Comparison of ENCODE assay signal across 11 mouse cellular contexts in the genomic region with DNA sequence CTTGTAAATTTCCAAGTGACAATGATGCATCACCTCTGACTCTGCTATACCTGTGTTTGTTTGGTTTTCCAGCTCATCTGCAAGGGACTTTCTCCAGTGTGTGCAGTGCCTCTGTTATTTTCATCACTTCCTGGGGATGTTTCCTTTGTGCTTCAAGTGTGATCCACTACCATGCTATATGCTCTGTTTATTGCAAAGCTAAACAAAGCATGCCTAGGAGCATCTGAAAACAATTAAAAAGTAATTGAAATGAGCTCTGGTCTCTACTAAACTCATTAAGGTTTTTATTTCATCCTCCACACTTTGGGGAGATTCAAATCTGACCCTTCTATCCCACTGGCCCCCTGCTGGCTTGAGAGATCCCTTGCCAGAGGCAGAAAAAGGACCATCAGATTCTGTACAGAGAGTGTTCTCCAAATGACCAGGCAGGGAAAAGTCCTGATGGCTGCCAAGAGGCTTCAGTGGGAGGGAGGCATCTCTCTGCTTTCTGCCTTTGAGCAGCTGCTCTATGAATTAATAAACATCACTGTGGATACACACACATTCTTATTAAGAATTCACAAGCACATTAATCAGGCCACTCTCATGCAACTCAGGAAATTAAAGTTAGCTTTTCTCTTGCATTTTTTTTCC. TPM values are rescaled to one million over a fixed set of nuclear protein-coding genes. Genes with fewer than 3 reads are reported as not detected.
DNase-seq lines count a peak whose midpoint lies in the region; ATAC-seq lines count a peak whose summit lies in the region.
"Had no signal": no experiment of that assay in that cellular context is flagged by ENCODE, and none has a peak within 500 bp of the region (broad histone marks: within the 10 kb centered on the region; RNA-seq: fewer than 3 reads in every experiment).

No protein-coding gene starts in this region.

- no peaks in the 10 kb centered on the region for H3K9me3 ChIP-seq in neural tube, embryonic 11.5 days (ENCODE audit: control insufficient read depth, low read length)
- H3K9me3 ChIP-seq in limb, embryonic 13.5 days, result no peaks in the 10 kb centered on the region
- no peaks in the 10 kb centered on the region for H3K9me3 ChIP-seq in heart, embryonic 10.5 days
- H3K9me3 ChIP-seq: embryonic facial prominence, embryonic 15.5 days had no signal

- H3K4me3 ChIP-seq in neural tube, embryonic 11.5 days (ENCODE audit: low read depth, low read length), result no peak overlapping the region
- no peak overlapping the region for H3K4me3 ChIP-seq in limb, embryonic 13.5 days
- no peak overlapping the region for H3K4me3 ChIP-seq in heart, embryonic 10.5 days
- H3K4me3 ChIP-seq: embryonic facial prominence, embryonic 15.5 days had no signal

- no peak for ATAC-seq in neural tube, embryonic 11.5 days (ENCODE audit: insufficient read depth, low FRiP score, low TSS enrichment)
- ATAC-seq in limb, embryonic 13.5 days (ENCODE audit: low FRiP score, low read depth), result peak; percentile 44; the same call in 1 of the 2 replicates

- H3K27ac ChIP-seq in neural tube, embryonic 11.5 days (ENCODE audit: low read depth, low read length), result no peak overlapping the region
- H3K27ac ChIP-seq in limb, embryonic 13.5 days, result no peak overlapping the region
- H3K27ac ChIP-seq in heart, embryonic 10.5 days, result no peak overlapping the region
- H3K27ac ChIP-seq: embryonic facial prominence, embryonic 15.5 days had no signal

- H3K4me1 ChIP-seq in neural tube, embryonic 11.5 days (ENCODE audit: control insufficient read depth, insufficient read depth, low read length), result no peaks in the 10 kb centered on the region
- H3K4me1 ChIP-seq in limb, embryonic 13.5 days, result 0 out of 2 replicates have a peak, but pooled peaks cover 5% of the 10 kb centered on the region
- no peaks in the 10 kb centered on the region for H3K4me1 ChIP-seq in heart, embryonic 10.5 days

- H3K36me3 ChIP-seq in neural tube, embryonic 11.5 days (ENCODE audit: control insufficient read depth, insufficient read depth, low read length), result no peaks in the 10 kb centered on the region
- H3K36me3 ChIP-seq in limb, embryonic 13.5 days, result no peaks in the 10 kb centered on the region
- H3K36me3 ChIP-seq in heart, embryonic 10.5 days, result no peaks in the 10 kb centered on the region
- H3K36me3 ChIP-seq: embryonic facial prominence, embryonic 15.5 days had no signal

- H3K27me3 ChIP-seq in neural tube, embryonic 11.5 days (ENCODE audit: control insufficient read depth, insufficient read depth, low read length), result no peaks in the 10 kb centered on the region
- H3K27me3 ChIP-seq in limb, embryonic 13.5 days, result no peaks in the 10 kb centered on the region
- H3K27me3 ChIP-seq in heart, embryonic 10.5 days (ENCODE audit: insufficient read depth, poor library complexity, severe bottlenecking), result no peaks in the 10 kb centered on the region
- H3K27me3 ChIP-seq: embryonic facial prominence, embryonic 15.5 days had no signal

- peak; percentile 16 for DNase-seq in neural tube, embryonic 11.5 days (ENCODE audit: low spot score)
- DNase-seq in neural tube, embryonic 10.5 days (ENCODE audit: extremely low spot score, low spot score), result no peak
- DNase-seq in embryo, embryonic 10 days (ENCODE audit: low spot score), result peak; percentile 5
- DNase-seq in heart, embryonic 10.5 days (ENCODE audit: low spot score), result no peak
- no peak for DNase-seq in gastrocnemius, postnatal 10 days
- no peak for DNase-seq in thymus, postnatal 36 days
- no peak for DNase-seq in adrenal gland, adult (ENCODE audit: inconsistent age in 2 of 2, low spot score in 1 of 2)
- DNase-seq: adrenal gland, adult 8-10 months; lung, adult 2 months had no signal

- H3K9ac ChIP-seq in neural tube, embryonic 11.5 days (ENCODE audit: low read length), result no peak overlapping the region
- no peak overlapping the region for H3K9ac ChIP-seq in limb, embryonic 13.5 days
- H3K9ac ChIP-seq: embryonic facial prominence, embryonic 15.5 days had no signal

- H3K4me2 ChIP-seq in neural tube, embryonic 11.5 days (ENCODE audit: low read depth), result no peak overlapping the region
- no peak overlapping the region for H3K4me2 ChIP-seq in limb, embryonic 13.5 days (replicated peaks)
- H3K4me2 ChIP-seq: embryonic facial prominence, embryonic 15.5 days had no signal

RNA-seq across cellular contexts. Expression of a gene that starts 57.0 kb away (rescaled TPM):
- 3.6 and 3.8 TPM in 2 replicates for polyA plus RNA-seq in neural tube, embryonic 11.5 days (2014; fragmentation: Nextera tagmentation; extraction: Ambion mirVana)
- polyA plus RNA-seq in limb, embryonic 13.5 days (2015; fragmentation: Nextera tagmentation; extraction: Ambion mirVana), result 2.8 and 3.4 TPM in 2 replicates
- polyA plus RNA-seq in heart, embryonic 10.5 days (2016; fragmentation: Nextera tagmentation; extraction: Ambion mirVana), result 2.1 and 3.2 TPM in 2 replicates
- 1 to 10 TPM; 6.6 to 7.2 TPM for total RNA-seq in gastrocnemius, postnatal 10 days (2021)

Comparison
In these comparisons a context has a peak if more than half of its experiments do, and no peak if none do; other contexts are left out.
1. DNase-seq: peak in neural tube, embryonic 11.5 days (single experiment) and embryo, embryonic 10 days (single experiment); none in neural tube, embryonic 10.5 days (single experiment), heart, embryonic 10.5 days (single experiment), gastrocnemius, postnatal 10 days (single experiment), thymus, postnatal 36 days (0 of 2) and adrenal gland, adult (0 of 2).